Comparison of ENCODE assay signal across 8 mouse cellular contexts in genomic region chr3:137775076-137775849, GRCm38 (mm10).
A peak's percentile ranks its signal among the peaks of the same experiment; 100 is the strongest.
DNase-seq lines count a peak whose midpoint lies in the region; ATAC-seq and TF ChIP-seq lines count a peak whose summit lies in the region.
"Had no signal": no experiment of that assay in that cellular context is flagged by ENCODE, and none has a peak within 500 bp of the region (broad histone marks: within the 10 kb centered on the region; RNA-seq: fewer than 3 reads in every experiment).

No protein-coding gene starts in this region.

- H3K27ac ChIP-seq in hindbrain, embryonic 12.5 days, result peak overlapping the region; percentile 64; the same call in 1 of the 2 replicates
- H3K27ac ChIP-seq in hindbrain, embryonic 10.5 days, result no peak overlapping the region
- no peak overlapping the region for H3K27ac ChIP-seq in forebrain, postnatal 0 days (ENCODE audit: low read depth, low read length)
- H3K27ac ChIP-seq in midbrain, embryonic 13.5 days, result peak overlapping the region; percentile 10; the same call in 1 of the 2 replicates

- TF ChIP-seq CTCF in forebrain, postnatal 0 days (IDR thresholded peaks at IDR 0.05; ENCODE audit: low read depth), result no peak

- H3K4me3 ChIP-seq in hindbrain, embryonic 12.5 days, result no peak overlapping the region
- H3K4me3 ChIP-seq in hindbrain, embryonic 10.5 days, result no peak overlapping the region
- no peak overlapping the region for H3K4me3 ChIP-seq in forebrain, postnatal 0 days (ENCODE audit: low read depth, low read length)
- no peak overlapping the region for H3K4me3 ChIP-seq in midbrain, embryonic 13.5 days (replicated peaks)

- H3K4me2 ChIP-seq in hindbrain, embryonic 12.5 days (replicated peaks), result no peak overlapping the region
- H3K4me2 ChIP-seq in forebrain, postnatal 0 days (ENCODE audit: low read depth), result no peak overlapping the region
- H3K4me2 ChIP-seq in midbrain, embryonic 13.5 days (replicated peaks), result no peak overlapping the region

- no peaks in the 10 kb centered on the region for H3K9me3 ChIP-seq in hindbrain, embryonic 12.5 days (replicated peaks)
- no peaks in the 10 kb centered on the region for H3K9me3 ChIP-seq in hindbrain, embryonic 10.5 days
- no peaks in the 10 kb centered on the region for H3K9me3 ChIP-seq in forebrain, postnatal 0 days (ENCODE audit: low read length)
- H3K9me3 ChIP-seq in midbrain, embryonic 13.5 days, result no peaks in the 10 kb centered on the region

- H3K4me1 ChIP-seq in hindbrain, embryonic 12.5 days, result peaks cover 7% of the 10 kb centered on the region; the same call in 1 of the 2 replicates
- H3K4me1 ChIP-seq in hindbrain, embryonic 10.5 days (replicated peaks), result peaks cover 6% of the 10 kb centered on the region
- H3K4me1 ChIP-seq in forebrain, postnatal 0 days (ENCODE audit: insufficient read depth), result peaks cover 3% of the 10 kb centered on the region; the same call in 1 of the 2 replicates
- peaks cover 6% of the 10 kb centered on the region; the same call in 1 of the 2 replicates for H3K4me1 ChIP-seq in midbrain, embryonic 13.5 days (replicated peaks)

- intact Hi-C loops in gastrocnemius, postnatal 36 days (cut with DNase I), result loop anchor here (5.0 to 10.0 kb wide), 2 partner anchors 210 to 372 kb away; partner anchors contain the start of gene Dapp1

- DNase-seq in hindbrain, embryonic 10.5 days (ENCODE audit: low spot score), result no peak
- DNase-seq in forebrain, postnatal 0 days, result no peak
- no peak for DNase-seq in adipocyte (ENCODE audit: low spot score)
- no peak for DNase-seq in gastrocnemius, postnatal 36 days
- DNase-seq: thymus, postnatal 36 days had no signal

- peak; percentile 61 for ATAC-seq in hindbrain, embryonic 12.5 days (ENCODE audit: low FRiP score)
- ATAC-seq in CD4-positive, CD25-positive, alpha-beta regulatory T cell, adult 4 months, result peak; percentile 48
- ATAC-seq in forebrain, postnatal 0 days, result peak; percentile 71
- ATAC-seq in midbrain, embryonic 13.5 days, result peak; percentile 60

- 69% methylated on average over 6 of the region's 6 CpGs for WGBS in hindbrain, embryonic 12.5 days
- WGBS in hindbrain, embryonic 10.5 days, result 81% methylated on average over 6 of the region's 6 CpGs
- 53% methylated on average over 6 of the region's 6 CpGs for WGBS in forebrain, postnatal 0 days
- 70% methylated on average over 6 of the region's 6 CpGs for WGBS in midbrain, embryonic 13.5 days

- H3K36me3 ChIP-seq in hindbrain, embryonic 12.5 days, result no peaks in the 10 kb centered on the region
- H3K36me3 ChIP-seq in hindbrain, embryonic 10.5 days, result no peaks in the 10 kb centered on the region
- no peaks in the 10 kb centered on the region for H3K36me3 ChIP-seq in forebrain, postnatal 0 days (ENCODE audit: insufficient read depth)
- no peaks in the 10 kb centered on the region for H3K36me3 ChIP-seq in midbrain, embryonic 13.5 days

- H3K27me3 ChIP-seq in hindbrain, embryonic 12.5 days, result peaks cover under 1% of the 10 kb centered on the region; the same call in 1 of the 2 replicates
- peaks cover 17% of the 10 kb centered on the region for H3K27me3 ChIP-seq in hindbrain, embryonic 10.5 days (ENCODE audit: insufficient read depth, poor library complexity, severe bottlenecking)
- no peaks in the 10 kb centered on the region for H3K27me3 ChIP-seq in forebrain, postnatal 0 days (ENCODE audit: insufficient read depth, low read length)
- peaks cover 3% of the 10 kb centered on the region; the same call in 1 of the 2 replicates for H3K27me3 ChIP-seq in midbrain, embryonic 13.5 days

- no peak overlapping the region for H3K9ac ChIP-seq in hindbrain, embryonic 12.5 days
- H3K9ac ChIP-seq in forebrain, postnatal 0 days, result no peak overlapping the region
- no peak overlapping the region for H3K9ac ChIP-seq in midbrain, embryonic 13.5 days (replicated peaks)

Comparison
In these comparisons a context has a peak if more than half of its experiments do, and no peak if none do; other contexts are left out.
1. H3K27ac ChIP-seq: peak in hindbrain, embryonic 12.5 days (single experiment) and midbrain, embryonic 13.5 days (single experiment); none in hindbrain, embryonic 10.5 days (single experiment) and forebrain, postnatal 0 days (single experiment).
2. Peak in every context shown above with its lines, with median percentiles within 50 percentile points of each other: ATAC-seq.